Mouse (Mus musculus) stomach, postnatal 0 days (tissue): ENCODE measurements around the gene Brcc3. TPM values are rescaled to one million over a fixed set of nuclear protein-coding genes. Genes with fewer than 3 reads are reported as not detected.

Experiments
- ATAC-seq: fragments of 200-750 bp; cut with Nextera tagmentation; 2 replicates; pipeline ENCODE4 v1.8.0; 2017; ENCODE audit not compliant: low FRiP score, low TSS enrichment
- DNase-seq: peaks from one replicate; pipeline ENCODE4 v3.0.0-alpha.2; 2016; ENCODE audit warnings: low spot score
- H3K27ac ChIP-seq: fragments of 300-500 bp; sonication (generic); replicated peaks from 2 replicates; pipeline ENCODE4 v1.5.1; 2014; ENCODE audit warnings: mild to moderate bottlenecking, control low read depth
- H3K27me3 ChIP-seq: fragments of 300-500 bp; sonication (generic); 2 replicates; pipeline ENCODE4 v1.6.1; 2014; ENCODE audit warnings: low read length; ENCODE audit not compliant: control insufficient read depth, insufficient read depth
- H3K36me3 ChIP-seq: fragments of 300-500 bp; sonication (generic); 2 replicates; pipeline ENCODE4 v1.6.1; 2014; ENCODE audit warnings: low read length, mixed read lengths; ENCODE audit not compliant: control insufficient read depth, insufficient read depth
- H3K4me1 ChIP-seq: fragments of 300-500 bp; sonication (generic); replicated peaks from 2 replicates; pipeline ENCODE4 v1.6.1; 2014; ENCODE audit warnings: antibody characterized with exemption; ENCODE audit not compliant: control insufficient read depth, insufficient read depth
- H3K4me2 ChIP-seq: fragments of 300-500 bp; sonication (generic); replicated peaks from 2 replicates; pipeline ENCODE4 v1.6.1; 2014; ENCODE audit warnings: low read depth, mild to moderate bottlenecking, control low read depth, moderate library complexity
- H3K4me3 ChIP-seq: fragments of 300-500 bp; sonication (generic); 2 replicates; pipeline ENCODE4 v1.5.1; 2014; ENCODE audit warnings: low read depth, low read length, control low read depth
- H3K9ac ChIP-seq: fragments of 300-500 bp; sonication (generic); 2 replicates; pipeline ENCODE4 v1.6.1; 2014; ENCODE audit warnings: mild to moderate bottlenecking, low read length, control low read depth, mixed read lengths
- H3K9me3 ChIP-seq: fragments of 300-500 bp; sonication (generic); 2 replicates; pipeline ENCODE4 v1.6.1; 2016; ENCODE audit warnings: low read length; ENCODE audit not compliant: control insufficient read depth
- CTCF ChIP-seq: IDR thresholded peaks from 2 replicates; pipeline ENCODE4 v1.5.1; 2016; ENCODE audit warnings: antibody characterized with exemption, low read depth, mild to moderate bottlenecking, moderate library complexity
- EP300 ChIP-seq: optimal IDR thresholded peaks from 2 replicates; pipeline ENCODE3; 2016; ENCODE audit warnings: antibody characterized with exemption
- WGBS: fragments of 180-500 bp; shearing (Covaris S2); extraction: QIAGEN DNeasy Blood & Tissue Kit; methylation state at CpG from one replicate; pipeline ENCODE4 v1.1.7; 2014; 5-methylcytosine and 5-hydroxymethylcytosine counted together
- polyA plus RNA-seq: library from polyadenylated mRNA; unstranded; fragments of >200 nt; fragmentation: Nextera tagmentation; extraction: Ambion mirVana; gene quantifications from 2 replicates; pipeline ENCODE4 v1.2.1, GENCODE M21; 2015

Brcc3 gene
- polyA plus RNA-seq, 1 experiment from 2014 or later, result 42.0 TPM

DNA sequence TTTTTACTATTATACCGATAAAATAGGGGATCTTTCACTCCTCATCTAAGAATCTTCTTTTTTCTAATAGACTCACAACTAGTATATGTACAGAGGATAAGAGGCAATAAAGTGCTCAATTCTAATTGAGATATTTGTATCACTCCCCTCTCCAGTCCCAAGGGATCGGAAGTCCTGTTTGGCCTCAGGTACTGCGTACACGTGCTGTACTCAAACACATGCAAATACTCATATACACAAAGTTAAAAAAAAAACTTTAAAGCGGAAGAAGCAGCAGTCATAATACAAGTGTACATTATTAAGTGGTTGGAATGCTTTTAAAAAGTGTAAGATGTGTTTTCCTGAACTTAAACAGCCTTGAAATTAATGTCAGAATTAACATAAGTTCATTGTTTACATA lies 34.7 kb upstream of the Brcc3 start:
- ATAC-seq (no peak), DNase-seq (no peak)
- Histone ChIP-seq H3K36me3 (no peaks in the 10 kb centered on the region), H3K9ac (no peak overlapping the region), H3K4me3 (peak overlapping the region; percentile 57), H3K4me2 (peak overlapping the region; percentile 51; the same call in 1 of the 2 replicates), H3K27ac (no peak overlapping the region), H3K4me1 (no peaks in the 10 kb centered on the region), H3K27me3 (no peaks in the 10 kb centered on the region), H3K9me3 (no peaks in the 10 kb centered on the region)
- WGBS, result 61% methylated on average over 5 of the region's 5 CpGs
- TF ChIP-seq CTCF (no peak), EP300 (no peak)

- peak; percentile 87 for DNase-seq
- TF ChIP-seq CTCF (no peak), EP300 (peak; percentile 70)
- Histone ChIP-seq H3K4me1 (no peaks in the 10 kb centered on the region), H3K9ac (peak within 1 kb of the TSS; percentile 67), H3K36me3 (no peaks in the 10 kb centered on the region; the same call in 1 of the 2 replicates), H3K9me3 (no peaks in the 10 kb centered on the region), H3K4me2 (peak within 1 kb of the TSS; percentile 51), H3K27ac (peak within 1 kb of the TSS; percentile 82), H3K27me3 (no peaks in the 10 kb centered on the region), H3K4me3 (peak within 1 kb of the TSS; percentile 57)
- WGBS, result 16% methylated on average over 18 of the region's 25 CpGs
- ATAC-seq, result peak; percentile 97
These were observed 34.1 kb upstream of the Brcc3 start, which contains the start of the genes Fundc2 and F8 for GRCm38 (mm10) chrX:75382195-75382771. TSS of gene Fundc2 (plus strand) at chrX:75382399. TSS of gene F8 (minus strand) at chrX:75382615.

DNA sequence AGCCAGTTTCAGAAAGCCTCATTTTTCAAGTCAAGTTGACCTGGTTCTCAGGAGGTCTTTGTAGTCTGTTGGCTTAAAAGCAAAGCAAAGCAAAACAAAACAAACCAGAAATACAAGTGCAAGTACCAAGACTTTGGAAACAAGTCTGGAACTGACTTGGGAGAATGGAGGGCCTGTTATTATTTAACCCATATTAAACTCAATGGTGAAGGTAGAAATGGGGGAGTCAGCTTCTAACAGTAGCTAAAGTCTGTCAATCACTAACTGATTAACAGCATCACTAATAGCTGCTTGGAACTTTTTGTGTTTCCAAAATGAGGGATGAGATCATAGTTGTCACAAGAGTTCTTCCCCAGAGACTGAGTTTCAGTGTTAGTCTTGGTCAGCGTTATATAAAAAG lies 17.0 kb upstream of the Brcc3 start:
- no peak for ATAC-seq
- Histone ChIP-seq H3K27ac (no peak overlapping the region), H3K4me1 (no peaks in the 10 kb centered on the region), H3K27me3 (no peaks in the 10 kb centered on the region), H3K4me2 (no peak overlapping the region), H3K9ac (no peak overlapping the region), H3K9me3 (no peaks in the 10 kb centered on the region), H3K4me3 (no peak overlapping the region), H3K36me3 (no peaks in the 10 kb centered on the region)
- TF ChIP-seq CTCF (no peak), EP300 (no peak)
- WGBS, result 72% methylated on average over 1 of the region's 1 CpGs
- no peak for DNase-seq

DNA sequence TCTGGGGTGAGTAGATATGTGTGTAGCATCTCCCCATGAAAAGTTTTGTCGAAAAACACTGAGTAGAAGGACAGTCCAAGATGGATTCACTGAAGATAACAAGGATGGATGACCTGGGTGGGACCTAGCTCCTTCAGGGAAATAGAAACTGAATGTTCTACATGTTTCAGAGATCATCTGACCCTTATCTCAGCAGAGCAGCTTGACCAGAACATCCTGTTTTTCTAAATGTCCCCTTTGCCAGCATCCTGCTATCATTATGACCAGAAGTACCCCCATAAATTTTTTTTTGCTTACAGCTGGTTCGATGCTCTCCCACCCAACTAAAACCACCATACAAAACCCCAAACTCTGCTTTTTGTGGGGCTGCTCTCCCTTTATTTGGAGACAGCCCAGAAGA lies 13.8 kb upstream of the Brcc3 start:
- DNase-seq (no peak), ATAC-seq (no peak)
- no peak overlapping the region for H3K27ac ChIP-seq
- H3K9ac ChIP-seq, result no peak overlapping the region
- H3K4me1 ChIP-seq, result no peaks in the 10 kb centered on the region
- 76% methylated on average over 2 of the region's 2 CpGs for WGBS
- no peaks in the 10 kb centered on the region for H3K27me3 ChIP-seq
- no peak overlapping the region for H3K4me3 ChIP-seq
- TF ChIP-seq CTCF (no peak), EP300 (no peak)
- no peaks in the 10 kb centered on the region for H3K9me3 ChIP-seq
- H3K36me3 ChIP-seq, result no peaks in the 10 kb centered on the region
- H3K4me2 ChIP-seq, result no peak overlapping the region

DNA sequence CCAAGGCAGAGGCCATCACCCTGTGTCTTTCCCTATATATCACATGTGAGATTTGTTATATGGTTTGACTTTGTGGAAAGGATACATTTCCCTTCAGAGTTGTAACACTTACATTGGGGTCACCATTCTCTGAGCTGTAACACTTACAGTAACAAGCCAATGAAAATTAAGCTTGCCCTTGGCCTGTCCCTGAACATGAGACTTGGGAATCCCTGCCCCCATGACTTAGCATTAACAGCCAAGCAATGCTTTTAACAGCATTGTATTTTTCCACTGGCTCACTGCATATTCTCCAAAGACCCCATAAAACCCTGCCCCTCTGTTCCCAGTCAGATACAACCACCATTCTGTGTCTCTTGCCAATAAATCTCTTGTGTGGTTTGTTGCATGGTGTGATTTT lies 13.1 kb upstream of the Brcc3 start:
- no peaks in the 10 kb centered on the region for H3K4me1 ChIP-seq
- no peak overlapping the region for H3K4me3 ChIP-seq
- H3K27ac ChIP-seq, result no peak overlapping the region
- no peak overlapping the region for H3K4me2 ChIP-seq
- TF ChIP-seq CTCF (no peak), EP300 (no peak)
- H3K36me3 ChIP-seq, result no peaks in the 10 kb centered on the region
- no peak for DNase-seq
- ATAC-seq, result no peak
- H3K9me3 ChIP-seq, result no peaks in the 10 kb centered on the region
- no peak overlapping the region for H3K9ac ChIP-seq
- no peaks in the 10 kb centered on the region for H3K27me3 ChIP-seq

- Histone ChIP-seq H3K36me3 (no peaks in the 10 kb centered on the region), H3K4me2 (no peak overlapping the region), H3K4me1 (no peaks in the 10 kb centered on the region), H3K9ac (no peak overlapping the region), H3K9me3 (no peaks in the 10 kb centered on the region), H3K27ac (no peak overlapping the region), H3K27me3 (no peaks in the 10 kb centered on the region), H3K4me3 (no peak overlapping the region)
- DNase-seq (no peak), ATAC-seq (no peak)
- WGBS, result 93% methylated on average over 1 of the region's 1 CpGs
- TF ChIP-seq EP300 (no peak), CTCF (no peak)
These were observed 6.7 kb upstream of the Brcc3 start for GRCm38 (mm10) chrX:75409711-75410110.
